ENCODE assay signal across 15 mouse cellular contexts in genomic region chr3:94924688-94925087, GRCm38 (mm10).
"Had no signal": no experiment of that assay in that cellular context is flagged by ENCODE, and none has a peak within 500 bp of the region (broad histone marks: within the 10 kb centered on the region; RNA-seq: fewer than 3 reads in every experiment).

No protein-coding gene starts in this region.

- H3K27me3 ChIP-seq: neural tube, embryonic 15.5 days; stomach, embryonic 15.5 days had no signal

- H3K36me3 ChIP-seq: neural tube, embryonic 15.5 days; stomach, embryonic 15.5 days had no signal

- DNase-seq: retina, postnatal 1 day; right cerebral cortex, adult 18-20 months; right cerebral cortex, postnatal 14 days; right cerebral cortex, postnatal 25 days; right cerebral cortex, postnatal 4 days; spleen, adult 18-20 months; thymus, adult 18-20 months; thymus, adult 2 months; thymus, postnatal 14 days; thymus, postnatal 25 days; thymus, postnatal 36 days; thymus, postnatal 4 days had no signal

- H3K9ac ChIP-seq: neural tube, embryonic 15.5 days; stomach, embryonic 15.5 days had no signal

- H3K27ac ChIP-seq: neural tube, embryonic 15.5 days; stomach, embryonic 15.5 days; stomach, postnatal 0 days had no signal

- H3K4me1 ChIP-seq: neural tube, embryonic 15.5 days; stomach, embryonic 15.5 days had no signal

- H3K9me3 ChIP-seq: neural tube, embryonic 15.5 days; stomach, embryonic 15.5 days had no signal

- H3K4me3 ChIP-seq: neural tube, embryonic 15.5 days; stomach, embryonic 15.5 days had no signal

- H3K4me2 ChIP-seq: neural tube, embryonic 15.5 days; stomach, embryonic 15.5 days had no signal
